Mouse (Mus musculus): ENCODE measurements around the gene Olfr314. TPM values are rescaled to one million over a fixed set of nuclear protein-coding genes. Genes with fewer than 3 reads are reported as not detected.
"Not testable (repeated sequence)": the region's sequence is repeated elsewhere in the genome, so short reads cannot be mapped to it uniquely, and the experiment has no call there.

Olfr314 gene
- polyA plus RNA-seq (2012; rRNA removed): not detected in 2 replicates

GRCm38 (mm10) chr11:58782480-58783089 lies at the start of gene Olfr314:
Gene Olfr314 (plus strand): TSS chr11:58782952.
- WGBS: 58% methylated on average over 6 of the region's 6 CpGs
- H3K27me3 ChIP-seq (ENCODE audit: control insufficient read depth, insufficient read depth, low read length): no peaks in the 10 kb centered on the region
- no peaks in the 10 kb centered on the region for H3K4me1 ChIP-seq (ENCODE audit: control insufficient read depth, insufficient read depth, insufficient read length, low read length)

GRCm38 (mm10) chr11:58733372-58733771 lies 49.4 kb upstream of the Olfr314 start:
- Histone ChIP-seq H3K27me3 (ENCODE audit: control insufficient read depth, insufficient read depth, low read length) (no peaks in the 10 kb centered on the region), H3K27ac (ENCODE audit: insufficient read depth, low read depth, low read length) (no peak overlapping the region), H3K36me3 (ENCODE audit: control insufficient read depth, insufficient read depth, low read length) (no peaks in the 10 kb centered on the region), H3K4me3 (ENCODE audit: low read depth, low read length) (no peak overlapping the region), H3K4me1 (ENCODE audit: control insufficient read depth, insufficient read depth, insufficient read length, low read length) (no peaks in the 10 kb centered on the region)
- 55% methylated on average over 3 of the region's 3 CpGs for WGBS
- no peak for TF ChIP-seq POLR2A (IDR thresholded peaks at IDR 0.05; ENCODE audit: low read depth, low read length)
- TF ChIP-seq CTCF (IDR thresholded peaks at IDR 0.05; ENCODE audit: extremely low read depth, insufficient read length, insufficient replicate concordance, low read depth, low read length): no peak

More at GRCm38 (mm10) chr11:58782480-58783089, at the start of gene Olfr314:
- no peak within 1 kb of the TSS for H3K4me3 ChIP-seq (ENCODE audit: low read depth, low read length)
- no peaks in the 10 kb centered on the region for H3K36me3 ChIP-seq (ENCODE audit: control insufficient read depth, insufficient read depth, low read length)
- no peak for TF ChIP-seq POLR2A (IDR thresholded peaks at IDR 0.05; ENCODE audit: low read depth, low read length)
- TF ChIP-seq CTCF (IDR thresholded peaks at IDR 0.05; ENCODE audit: extremely low read depth, insufficient read length, insufficient replicate concordance, low read depth, low read length): no peak
- no peak within 1 kb of the TSS for H3K27ac ChIP-seq (ENCODE audit: insufficient read depth, low read depth, low read length)

- H3K36me3 ChIP-seq (ENCODE audit: control insufficient read depth, insufficient read depth, low read length): no peaks in the 10 kb centered on the region
- 50% methylated on average over 4 of the region's 4 CpGs for WGBS
- H3K4me1 ChIP-seq (ENCODE audit: control insufficient read depth, insufficient read depth, insufficient read length, low read length): no peaks in the 10 kb centered on the region
- TF ChIP-seq CTCF (IDR thresholded peaks at IDR 0.05; ENCODE audit: extremely low read depth, insufficient read length, insufficient replicate concordance, low read depth, low read length): no peak
- no peak for TF ChIP-seq POLR2A (IDR thresholded peaks at IDR 0.05; ENCODE audit: low read depth, low read length)
- H3K27me3 ChIP-seq (ENCODE audit: control insufficient read depth, insufficient read depth, low read length): no peaks in the 10 kb centered on the region
- H3K4me3 ChIP-seq (ENCODE audit: low read depth, low read length): no peak within 1 kb of the TSS
- no peak within 1 kb of the TSS for H3K27ac ChIP-seq (ENCODE audit: insufficient read depth, low read depth, low read length)
These were observed 43.9 kb upstream of the Olfr314 start, which contains the start of gene Olfr317 for GRCm38 (mm10) chr11:58738792-58739262. Gene Olfr317 (minus strand): TSS chr11:58739212.

GRCm38 (mm10) chr11:58751096-58751495 lies 31.7 kb upstream of the Olfr314 start:
- H3K36me3 ChIP-seq (ENCODE audit: control insufficient read depth, insufficient read depth, low read length); H3K27me3 ChIP-seq (ENCODE audit: control insufficient read depth, insufficient read depth, low read length); H3K27ac ChIP-seq (ENCODE audit: insufficient read depth, low read depth, low read length); H3K4me3 ChIP-seq (ENCODE audit: low read depth, low read length); H3K4me1 ChIP-seq (ENCODE audit: control insufficient read depth, insufficient read depth, insufficient read length, low read length): not testable (repeated sequence)
- 74% methylated on average over 18 of the region's 18 CpGs for WGBS

- Histone ChIP-seq H3K4me1 (ENCODE audit: control insufficient read depth, insufficient read depth, insufficient read length, low read length) (no peaks in the 10 kb centered on the region), H3K4me3 (ENCODE audit: low read depth, low read length) (no peak within 1 kb of the TSS), H3K27ac (ENCODE audit: insufficient read depth, low read depth, low read length) (no peak within 1 kb of the TSS), H3K36me3 (ENCODE audit: control insufficient read depth, insufficient read depth, low read length) (no peaks in the 10 kb centered on the region), H3K27me3 (ENCODE audit: control insufficient read depth, insufficient read depth, low read length) (no peaks in the 10 kb centered on the region)
- TF ChIP-seq POLR2A (IDR thresholded peaks at IDR 0.05; ENCODE audit: low read depth, low read length): no peak
- no peak for TF ChIP-seq CTCF (IDR thresholded peaks at IDR 0.05; ENCODE audit: extremely low read depth, insufficient read length, insufficient replicate concordance, low read depth, low read length)
- WGBS: 85% methylated on average over 2 of the region's 2 CpGs
These were observed 30.3 kb upstream of the Olfr314 start, which contains the start of gene Olfr316 for GRCm38 (mm10) chr11:58752434-58752833. Gene Olfr316 (plus strand): TSS chr11:58752734.

GRCm38 (mm10) chr11:58772888-58773287 lies 9.9 kb upstream of the Olfr314 start, which contains the start of gene Olfr315:
Gene Olfr315 (plus strand): TSS chr11:58773188.
- H3K4me1 ChIP-seq (ENCODE audit: control insufficient read depth, insufficient read depth, insufficient read length, low read length): no peaks in the 10 kb centered on the region
- H3K27ac ChIP-seq (ENCODE audit: insufficient read depth, low read depth, low read length): no peak within 1 kb of the TSS
- no peak for TF ChIP-seq CTCF (IDR thresholded peaks at IDR 0.05; ENCODE audit: extremely low read depth, insufficient read length, insufficient replicate concordance, low read depth, low read length)
- TF ChIP-seq POLR2A (IDR thresholded peaks at IDR 0.05; ENCODE audit: low read depth, low read length): no peak
- no peaks in the 10 kb centered on the region for H3K27me3 ChIP-seq (ENCODE audit: control insufficient read depth, insufficient read depth, low read length)
- H3K4me3 ChIP-seq (ENCODE audit: low read depth, low read length): no peak within 1 kb of the TSS
- H3K36me3 ChIP-seq (ENCODE audit: control insufficient read depth, insufficient read depth, low read length): no peaks in the 10 kb centered on the region

- Histone ChIP-seq H3K27me3 (ENCODE audit: control insufficient read depth, insufficient read depth, low read length) (no peaks in the 10 kb centered on the region), H3K27ac (ENCODE audit: insufficient read depth, low read depth, low read length) (no peak overlapping the region), H3K4me1 (ENCODE audit: control insufficient read depth, insufficient read depth, insufficient read length, low read length) (no peaks in the 10 kb centered on the region), H3K36me3 (ENCODE audit: control insufficient read depth, insufficient read depth, low read length) (no peaks in the 10 kb centered on the region), H3K4me3 (ENCODE audit: low read depth, low read length) (no peak overlapping the region)
- TF ChIP-seq POLR2A (IDR thresholded peaks at IDR 0.05; ENCODE audit: low read depth, low read length) (no peak), CTCF (IDR thresholded peaks at IDR 0.05; ENCODE audit: extremely low read depth, insufficient read length, insufficient replicate concordance, low read depth, low read length) (no peak)
- 84% methylated on average over 2 of the region's 2 CpGs for WGBS
These were observed 1.4 kb downstream of the Olfr314 start for GRCm38 (mm10) chr11:58784182-58784581.
